Comparison of ENCODE assay signal across 16 mouse cellular contexts in genomic region chr8:70562802-70563201, GRCm38 (mm10). TPM values are rescaled to one million over a fixed set of nuclear protein-coding genes. Genes with fewer than 3 reads are reported as not detected.
DNase-seq lines count a peak whose midpoint lies in the region; ATAC-seq lines count a peak whose summit lies in the region.
"Had no signal": no experiment of that assay in that cellular context is flagged by ENCODE, and none has a peak within 500 bp of the region (broad histone marks: within the 10 kb centered on the region; RNA-seq: fewer than 3 reads in every experiment).

No protein-coding gene starts in this region.

- peaks cover 79% of the 10 kb centered on the region for H3K36me3 ChIP-seq in megakaryocyte, embryonic 14.5 days (replicated peaks; ENCODE audit: low read length)
- H3K36me3 ChIP-seq: heart, embryonic 15.5 days; hindbrain, embryonic 13.5 days had no signal

- H3K27me3 ChIP-seq in megakaryocyte, embryonic 14.5 days (replicated peaks), result no peaks in the 10 kb centered on the region
- H3K27me3 ChIP-seq: heart, embryonic 15.5 days; hindbrain, embryonic 13.5 days had no signal

- peaks cover 93% of the 10 kb centered on the region for H3K4me1 ChIP-seq in megakaryocyte, embryonic 14.5 days

- no peaks in the 10 kb centered on the region for H3K9me3 ChIP-seq in megakaryocyte, embryonic 14.5 days
- H3K9me3 ChIP-seq: heart, embryonic 15.5 days; hindbrain, embryonic 13.5 days; limb, embryonic 10.5 days had no signal

- DNase-seq in heart, adult 18-20 months, result peak; percentile 61 to 67
- DNase-seq in heart, postnatal 25 days (ENCODE audit: low spot score), result no peak
- DNase-seq in lung, postnatal 10 days, result peak; percentile 67
- peak; percentile 81 for DNase-seq in testis, postnatal 14 days (ENCODE audit: low spot score)
- DNase-seq in right cerebral cortex, postnatal 4 days, result no peak
- no peak for DNase-seq in urinary bladder, postnatal 25 days (ENCODE audit: low spot score)
- DNase-seq: kidney, postnatal 10 days; layer of hippocampus, postnatal 36 days; midbrain, embryonic 14.5 days had no signal

- ATAC-seq in megakaryocyte, adult 5-6 weeks (ENCODE audit: poor library complexity, severe bottlenecking), result no peak
- ATAC-seq: forebrain, embryonic 16.5 days; intestine, embryonic 16.5 days had no signal

- H3K4me3 ChIP-seq in megakaryocyte, embryonic 14.5 days (replicated peaks), result peak overlapping the region; percentile 53
- H3K4me3 ChIP-seq: heart, embryonic 15.5 days; hindbrain, embryonic 13.5 days; limb, embryonic 10.5 days had no signal

- intact Hi-C loops in heart, postnatal 25 days (cut with DNase I), result no loop called here

RNA-seq across cellular contexts. Expression of gene Ell, which starts 23.5 kb away (rescaled TPM):
- 10 to 100 TPM; 10.9 to 12.0 TPM for total RNA-seq in heart, adult 18-20 months (2021)
- 10 to 100 TPM; 11.7 to 13.3 TPM for total RNA-seq in heart, postnatal 25 days (2021)
- 58.8 and 65.3 TPM in 2 replicates for polyA plus RNA-seq in megakaryocyte, embryonic 14.5 days (2012; ENCODE audit: insufficient read depth, low replicate concordance)
- 9.3 and 12.5 TPM in 2 replicates for total RNA-seq in megakaryocyte, adult 5-6 weeks (2015)
- 11.1 and 11.9 TPM in 2 replicates for total RNA-seq in megakaryocyte, adult 5-6 weeks (2017)

RNA-seq across cellular contexts. Expression of gene Isyna1, which starts 31.4 kb away (rescaled TPM):
- total RNA-seq in heart, adult 18-20 months (2021), result 10 to 100 TPM; 15.4 to 28.2 TPM
- 10 to 100 TPM; 21.5 to 25.1 TPM for total RNA-seq in heart, postnatal 25 days (2021)
- 165 and 201 TPM in 2 replicates for polyA plus RNA-seq in megakaryocyte, embryonic 14.5 days (2012; ENCODE audit: insufficient read depth, low replicate concordance)
- 11.8 and 11.9 TPM in 2 replicates for total RNA-seq in megakaryocyte, adult 5-6 weeks (2015)
- 13.9 and 15.7 TPM in 2 replicates for total RNA-seq in megakaryocyte, adult 5-6 weeks (2017)

RNA-seq across cellular contexts. Expression of gene Kxd1, which starts 35.0 kb away (rescaled TPM):
- total RNA-seq in heart, adult 18-20 months (2021), result 100 to 1,000 TPM in 1 of 2 experiments, 10 to 100 TPM in 1; 92.4 to 107 TPM
- 10 to 100 TPM; 73.6 to 76.6 TPM for total RNA-seq in heart, postnatal 25 days (2021)
- 33.5 and 40.2 TPM in 2 replicates for polyA plus RNA-seq in megakaryocyte, embryonic 14.5 days (2012; ENCODE audit: insufficient read depth, low replicate concordance)
- total RNA-seq in megakaryocyte, adult 5-6 weeks (2015), result 88.7 and 114 TPM in 2 replicates
- 71.4 and 80.6 TPM in 2 replicates for total RNA-seq in megakaryocyte, adult 5-6 weeks (2017)

RNA-seq across cellular contexts. Expression of gene Fkbp8, which starts 35.3 kb away (rescaled TPM):
- 100 to 1,000 TPM; 120 to 129 TPM for total RNA-seq in heart, adult 18-20 months (2021)
- 100 to 1,000 TPM; 130 to 135 TPM for total RNA-seq in heart, postnatal 25 days (2021)
- 3,667 and 5,102 TPM in 2 replicates for polyA plus RNA-seq in megakaryocyte, embryonic 14.5 days (2012; ENCODE audit: insufficient read depth, low replicate concordance)
- 75.1 and 75.3 TPM in 2 replicates for total RNA-seq in megakaryocyte, adult 5-6 weeks (2015)
- 146 and 166 TPM in 2 replicates for total RNA-seq in megakaryocyte, adult 5-6 weeks (2017)

RNA-seq across cellular contexts. Expression of gene Ssbp4, which starts 45.9 kb away (rescaled TPM):
- 10 to 100 TPM; 29.9 to 35.7 TPM for total RNA-seq in heart, adult 18-20 months (2021)
- total RNA-seq in heart, postnatal 25 days (2021), result 10 to 100 TPM; 37.0 to 37.7 TPM
- polyA plus RNA-seq in megakaryocyte, embryonic 14.5 days (2012; ENCODE audit: insufficient read depth, low replicate concordance), result 1,561 and 3,509 TPM in 2 replicates
- total RNA-seq in megakaryocyte, adult 5-6 weeks (2015), result 35.7 and 38.2 TPM in 2 replicates
- total RNA-seq in megakaryocyte, adult 5-6 weeks (2017), result 61.3 and 76.1 TPM in 2 replicates

Comparison
In these comparisons a context has a peak if more than half of its experiments do, and no peak if none do; other contexts are left out.
1. DNase-seq: peak in heart, adult 18-20 months (2 of 2), lung, postnatal 10 days (single experiment) and testis, postnatal 14 days (single experiment); none in heart, postnatal 25 days (single experiment), right cerebral cortex, postnatal 4 days (single experiment) and urinary bladder, postnatal 25 days (single experiment).